Mouse (Mus musculus) adrenal gland, postnatal 10 days (tissue): ENCODE data around the gene Hk3. TPM values are rescaled to one million over a fixed set of nuclear protein-coding genes. Genes with fewer than 3 reads are reported as not detected.

ENCODE experiments used
- total RNA-seq, 2 experiments: library from RNA; stranded (reverse); gene quantifications; 2 replicates each; pipeline ENCODE4 v1.2.3; 2021

Hk3 gene
- total RNA-seq, 2 experiments from 2014 or later: 1.7 to 2.0 TPM

Other genes starting within 250 kb of the Hk3 start
- under 1 TPM in 1 of 2 experiments, not detected in 1; 0.12 TPM for gene Eif4e1b, start 237.4 kb downstream of the Hk3 start, total RNA-seq
- gene Tspan17, start 232.0 kb downstream of the Hk3 start, total RNA-seq: 10 to 100 TPM; 31.8 to 36.3 TPM
- gene Unc5a, start 72.0 kb downstream of the Hk3 start, total RNA-seq: 1 to 10 TPM; 6.5 to 8.8 TPM
- 10 to 100 TPM; 26.0 to 27.6 TPM for gene Uimc1, start 78.9 kb upstream of the Hk3 start, total RNA-seq
- gene Zfp346, start 83.9 kb upstream of the Hk3 start, total RNA-seq: 10 to 100 TPM; 32.3 to 40.5 TPM
- gene Gm17617, start 112.2 kb upstream of the Hk3 start, total RNA-seq: not detected
- 10 to 100 TPM; 22.3 to 28.2 TPM for gene Fgfr4, start 131.3 kb upstream of the Hk3 start, total RNA-seq
- 100 to 1,000 TPM in 1 of 2 experiments, 10 to 100 TPM in 1; 99.2 to 130 TPM for gene Nsd1, start 188.4 kb upstream of the Hk3 start, total RNA-seq